Mouse (Mus musculus) CD4-positive, CD25-positive, alpha-beta regulatory T cell, adult 4 months (primary cell): ENCODE data around the gene Pdgfc. TPM values are rescaled to one million over a fixed set of nuclear protein-coding genes. Genes with fewer than 3 reads are reported as not detected.

Source experiments
- ATAC-seq: one replicate; pipeline ENCODE4 v1.8.0; 2017
- polyA plus RNA-seq, 2 experiments: library from polyadenylated mRNA; unstranded; fragments of 100-300 nt; shearing (Covaris generic); gene quantifications; one replicate each; pipeline ENCODE4 v1.2.1; 2017

Gene Pdgfc
- not detected for polyA plus RNA-seq

DNA sequence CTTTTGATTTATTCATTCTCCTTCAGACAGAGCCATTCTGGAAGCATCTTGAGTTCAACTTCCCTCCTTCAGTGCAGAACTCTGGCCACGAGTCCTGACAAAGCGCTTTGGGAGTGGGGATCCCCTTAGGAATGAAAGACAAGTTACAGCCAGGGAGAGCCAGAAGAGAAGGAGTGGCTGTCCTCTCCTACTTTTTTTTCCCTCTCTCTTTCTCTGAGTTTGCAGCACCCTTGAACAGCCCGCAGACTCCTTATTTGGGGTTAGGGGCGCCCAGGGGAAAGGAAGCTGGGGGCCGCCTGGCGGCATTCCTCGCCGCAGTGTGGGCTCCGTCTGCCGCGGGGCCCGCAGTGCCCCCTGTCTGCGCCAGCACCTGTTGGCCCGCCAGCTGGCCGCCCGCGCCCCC lies at the start of gene Pdgfc:
Gene Pdgfc, plus strand, starts transcription at position 266 of the 403 bp plus-strand sequence.
- ATAC-seq = no peak

DNA sequence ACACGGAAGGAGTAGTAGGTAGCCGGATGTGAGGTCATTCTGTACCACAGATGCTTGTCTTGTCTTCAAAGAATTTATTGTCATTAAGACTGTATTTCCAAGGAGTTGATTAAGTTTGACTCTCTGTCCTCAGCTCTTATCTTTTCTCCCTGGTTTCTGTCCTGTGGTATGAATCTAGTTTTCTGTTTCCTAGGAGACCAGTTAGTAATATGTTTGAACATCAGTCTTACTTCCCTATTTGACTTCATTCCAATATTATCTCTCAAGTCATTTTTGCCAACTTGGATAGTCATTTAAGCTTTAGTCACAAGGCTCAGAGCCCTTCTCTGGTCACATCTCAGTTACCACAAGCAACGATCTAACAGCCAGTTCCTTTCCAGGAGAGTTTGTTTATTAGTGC lies 27.0 kb upstream of the Pdgfc start:
- no peak for ATAC-seq

DNA sequence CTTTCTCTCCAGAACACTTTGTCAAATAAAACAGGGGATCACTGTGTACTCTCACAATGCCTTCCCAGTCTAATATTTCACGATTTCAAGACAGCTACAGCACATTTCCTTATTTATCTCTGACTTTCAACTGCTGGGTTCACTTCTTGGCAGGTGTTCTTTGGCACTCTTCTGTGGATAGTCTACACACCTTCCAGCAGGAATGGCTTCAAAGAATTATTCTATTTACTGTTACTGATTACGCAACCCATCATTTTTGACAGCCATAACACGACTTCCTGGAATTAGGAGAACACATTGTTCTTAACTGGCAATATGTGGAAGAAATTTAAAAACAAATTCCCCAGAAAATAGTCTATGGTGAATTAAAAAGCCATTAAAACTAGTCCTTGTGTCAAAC lies 26.3 kb upstream of the Pdgfc start:
- ATAC-seq = no peak

DNA sequence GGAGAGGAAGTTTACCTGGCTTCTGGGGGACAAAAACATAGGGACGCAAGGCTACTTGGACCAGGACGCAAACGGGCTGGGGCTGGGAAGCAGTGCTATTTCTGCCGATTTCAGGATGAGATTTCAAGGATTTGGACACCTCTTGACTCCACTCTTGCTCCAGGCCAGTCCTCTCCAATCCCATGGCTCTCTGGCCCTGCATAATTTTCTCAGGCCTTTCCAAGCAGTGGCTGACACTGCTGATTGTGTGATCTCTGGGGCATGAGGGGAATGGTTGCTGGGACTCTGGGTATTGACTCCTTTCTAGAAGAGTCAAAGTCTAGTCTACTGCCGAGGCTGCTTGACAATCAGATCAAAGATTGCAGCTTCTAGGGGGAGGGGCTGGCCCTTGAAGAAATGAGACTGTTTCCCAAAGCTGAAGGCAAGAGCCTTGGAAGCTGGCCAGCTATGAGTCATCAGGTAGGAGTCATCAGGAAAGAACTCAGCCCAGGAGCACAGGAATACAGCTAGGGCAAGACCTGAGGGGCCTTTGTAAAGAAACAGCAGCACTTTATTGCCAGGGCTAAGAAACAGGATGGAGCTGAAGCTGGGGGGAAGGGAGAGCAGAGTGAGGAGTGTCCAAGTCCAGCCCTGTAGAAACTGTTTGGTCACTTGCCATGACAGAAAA lies 18.7 kb upstream of the Pdgfc start:
- ATAC-seq = no peak

DNA sequence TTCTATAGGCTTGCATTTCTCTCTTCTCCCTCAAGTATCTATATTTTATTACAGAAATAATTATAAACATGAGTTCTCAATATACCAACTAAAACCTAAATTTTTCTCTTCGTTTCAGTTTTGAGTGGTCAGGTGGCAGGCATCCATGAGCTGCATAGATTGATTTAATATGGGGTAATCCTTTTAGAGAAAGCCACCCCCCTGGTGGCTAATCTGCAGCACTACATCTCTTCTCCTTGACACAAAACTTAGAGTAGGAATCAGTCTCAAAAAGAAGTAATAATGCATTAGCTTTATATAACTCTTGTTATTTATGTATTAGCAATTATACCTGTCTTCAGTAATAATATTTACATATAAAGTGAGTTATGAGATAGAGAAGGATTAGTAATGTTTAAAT lies 16.2 kb upstream of the Pdgfc start:
- no peak for ATAC-seq

DNA sequence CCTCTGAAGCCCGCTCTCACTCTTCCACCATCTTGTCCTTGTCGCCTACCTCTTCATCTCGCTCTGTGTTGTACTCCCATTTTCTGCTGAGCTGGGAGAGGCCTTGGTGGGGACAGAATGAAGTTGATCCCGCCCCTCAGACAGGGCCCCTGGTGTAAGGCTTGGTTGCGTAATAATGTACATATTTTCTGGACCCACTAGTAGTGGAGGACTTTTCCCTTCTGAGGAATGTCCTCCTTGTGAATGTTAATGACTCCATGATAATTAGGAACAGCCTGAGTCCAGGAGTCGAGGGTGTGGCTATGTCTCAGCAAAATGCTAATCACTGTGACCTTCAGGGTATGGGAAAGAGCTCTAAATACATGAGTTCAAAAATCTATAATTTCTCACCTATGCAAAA lies 14.4 kb upstream of the Pdgfc start:
- ATAC-seq = no peak

DNA sequence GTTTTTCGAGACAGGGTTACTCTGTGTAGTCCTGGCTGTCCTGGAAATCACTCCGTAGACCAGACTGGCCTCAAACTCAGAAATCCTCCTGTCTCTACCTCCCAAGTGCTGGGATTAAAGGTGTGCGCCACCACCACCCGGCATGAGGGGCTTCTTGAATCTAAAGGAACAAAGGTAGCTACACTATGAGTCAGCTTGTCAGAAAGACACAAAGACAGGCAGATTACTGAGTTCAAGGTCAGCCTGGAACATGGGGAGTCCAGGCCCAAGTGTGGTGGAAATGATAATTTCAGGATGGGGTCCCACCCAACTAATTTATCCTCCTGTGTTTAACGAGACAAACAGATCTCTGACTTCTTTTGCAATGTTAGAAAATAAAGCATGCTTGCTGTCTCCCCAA lies 13.9 kb upstream of the Pdgfc start:
- ATAC-seq = no peak

DNA sequence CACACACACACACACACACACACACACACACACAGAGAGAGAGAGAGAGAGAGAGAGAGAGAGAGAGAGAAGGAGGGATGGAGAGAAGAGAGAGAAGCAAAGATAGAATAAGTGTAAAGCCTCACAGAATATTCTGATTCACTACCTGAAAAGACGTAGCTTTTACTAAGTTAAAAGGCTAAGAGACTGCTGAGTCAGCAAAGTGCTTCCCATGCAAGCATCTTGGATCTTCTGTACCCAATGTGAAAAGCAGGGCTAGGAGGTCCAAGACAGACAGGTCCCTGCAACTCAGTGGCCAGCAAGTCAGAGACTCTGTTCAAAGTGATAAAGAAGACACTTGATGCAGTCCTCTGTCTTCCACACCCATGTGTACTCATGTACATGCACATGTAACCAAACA lies 13.4 kb upstream of the Pdgfc start:
- ATAC-seq = no peak

DNA sequence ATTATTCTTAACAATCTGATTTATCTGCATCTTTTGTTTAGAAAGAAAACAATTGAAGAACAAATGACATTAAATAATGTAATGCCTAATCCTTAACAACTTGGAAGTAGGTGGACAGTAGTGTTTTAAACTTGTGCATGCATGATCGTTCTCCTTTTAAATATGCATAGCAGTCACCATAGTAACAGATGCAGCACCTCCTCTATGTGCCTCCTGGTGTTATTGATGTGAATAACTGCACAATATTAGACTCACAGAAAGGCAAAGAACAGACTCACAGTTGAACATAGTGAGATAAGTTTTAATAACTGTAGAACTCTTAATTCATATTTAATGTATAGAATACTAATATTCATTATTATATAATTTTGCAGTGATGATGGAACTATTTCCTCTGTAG lies 12.6 kb upstream of the Pdgfc start:
- no peak for ATAC-seq

DNA sequence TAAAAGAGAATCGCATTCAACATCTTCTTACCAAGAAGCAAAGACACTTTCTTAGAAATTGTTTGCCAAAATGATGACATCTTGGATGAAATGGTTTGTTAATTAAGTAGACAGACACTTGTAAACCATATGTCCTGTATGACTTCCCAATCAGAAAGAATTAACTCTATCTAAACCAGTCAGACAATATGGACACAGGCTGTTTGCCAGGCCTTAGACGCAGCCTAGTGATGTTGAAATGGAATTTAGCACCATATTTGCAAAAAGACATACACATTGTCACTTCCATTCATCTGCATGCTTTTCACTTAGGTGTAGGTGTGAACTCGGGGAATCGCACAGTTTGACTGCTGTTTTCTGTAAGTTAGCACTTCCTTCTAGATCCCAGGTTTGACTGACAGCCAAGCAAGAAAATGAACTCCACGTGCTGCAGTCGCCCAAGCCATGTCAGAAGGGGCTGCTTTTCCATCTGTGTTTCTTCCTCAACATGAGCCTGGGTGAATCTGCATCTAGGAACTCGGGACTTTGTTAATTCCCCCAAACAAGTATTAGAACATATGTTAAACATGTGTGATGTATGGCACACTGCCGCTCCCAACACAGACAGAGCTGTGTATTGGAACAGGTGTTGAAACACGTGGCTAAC lies 10.5 kb upstream of the Pdgfc start:
- ATAC-seq = no peak

DNA sequence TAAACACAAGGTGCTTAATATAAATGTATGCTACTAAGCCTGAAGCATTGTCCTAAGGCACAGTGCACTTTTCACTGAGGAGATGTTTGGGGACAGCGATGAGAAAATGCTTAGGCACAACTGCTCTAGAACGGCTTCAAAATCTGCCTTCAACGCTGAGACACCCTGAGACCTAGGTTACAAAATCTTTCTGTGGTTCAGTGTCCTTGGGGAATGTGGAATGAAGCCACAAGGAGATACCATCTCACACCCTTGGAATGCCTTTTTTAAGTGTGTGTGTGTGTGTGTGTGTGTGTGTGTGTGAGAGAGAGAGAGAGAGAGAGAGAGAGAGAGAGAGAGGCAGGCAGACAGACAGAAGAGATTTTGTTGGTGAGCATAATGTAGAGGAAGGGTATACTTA lies 7.9 kb upstream of the Pdgfc start:
- no peak for ATAC-seq

DNA sequence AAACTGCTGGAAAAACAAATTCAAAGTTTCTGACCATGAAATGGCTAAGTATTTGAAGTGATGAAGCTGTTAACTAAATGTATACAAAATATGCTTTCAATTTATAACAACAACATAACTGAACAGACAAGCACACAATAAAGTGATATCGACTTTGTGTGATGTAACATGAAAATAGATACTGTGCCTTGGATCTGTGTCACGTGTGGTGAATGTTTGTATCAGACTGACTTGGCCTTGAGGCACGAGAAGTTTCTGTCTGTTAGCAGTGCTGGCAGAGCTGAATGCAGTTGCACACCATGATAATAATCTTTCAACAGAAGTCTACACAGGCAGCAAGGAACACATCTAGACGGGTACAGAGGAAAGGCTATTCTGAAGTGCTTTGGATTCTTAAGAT lies 6.9 kb upstream of the Pdgfc start:
- ATAC-seq = no peak

DNA sequence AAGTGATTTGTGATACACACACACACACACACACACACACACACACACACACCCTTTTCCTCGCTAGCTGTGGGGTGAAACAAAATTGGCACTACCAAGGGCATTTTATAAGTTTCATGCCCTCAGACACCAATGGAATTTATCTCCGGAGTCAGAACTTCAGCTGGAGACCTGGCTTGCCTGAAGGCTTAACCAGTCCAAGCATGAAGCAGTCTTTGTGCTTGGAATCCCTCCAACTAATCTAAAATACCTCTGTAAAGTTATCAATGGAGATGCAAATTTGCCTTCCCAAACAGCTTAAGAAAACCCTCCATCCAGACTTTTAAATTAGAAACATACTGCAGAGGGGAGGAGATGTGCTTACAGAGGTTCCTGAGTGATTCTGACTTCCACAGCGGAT lies 6.3 kb upstream of the Pdgfc start:
- ATAC-seq = no peak

DNA sequence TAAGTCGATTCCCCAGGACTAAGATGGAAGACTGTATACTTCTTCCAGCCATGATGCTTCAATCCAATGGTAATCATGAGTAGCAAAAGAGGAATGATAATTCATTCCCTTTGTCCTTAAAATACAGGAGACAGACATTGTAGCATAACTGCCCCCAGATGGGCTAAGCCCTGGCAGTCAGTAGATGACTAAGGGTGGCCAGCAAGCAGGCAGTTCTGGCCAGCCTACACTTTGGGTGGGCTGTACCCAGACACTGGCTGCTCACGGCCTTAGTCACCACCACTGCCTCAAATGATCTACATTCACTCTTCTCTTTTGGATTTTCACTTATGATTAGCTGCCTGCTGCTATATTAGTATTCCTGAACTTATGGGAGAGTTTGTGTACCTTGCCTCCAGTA lies 5.9 kb upstream of the Pdgfc start:
- no peak for ATAC-seq

DNA sequence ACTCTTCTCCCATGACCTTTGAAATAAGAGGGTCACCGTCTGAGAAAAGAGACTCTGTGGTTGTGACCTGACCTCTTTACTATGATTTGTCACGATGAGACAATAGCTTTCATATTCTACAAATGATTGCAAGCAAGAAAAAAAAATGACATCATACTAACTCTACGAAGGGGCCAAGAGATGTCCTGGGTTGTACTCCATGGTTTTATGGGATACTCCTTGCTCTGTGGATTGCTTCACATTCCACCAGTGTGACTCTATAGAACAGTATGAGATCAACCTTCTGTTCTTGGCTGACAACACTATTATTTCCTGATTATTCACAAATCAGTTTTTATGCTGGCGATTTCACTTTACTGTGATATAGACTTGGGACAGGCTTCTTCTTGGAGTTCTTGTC lies 4.2 kb upstream of the Pdgfc start:
- no peak for ATAC-seq

DNA sequence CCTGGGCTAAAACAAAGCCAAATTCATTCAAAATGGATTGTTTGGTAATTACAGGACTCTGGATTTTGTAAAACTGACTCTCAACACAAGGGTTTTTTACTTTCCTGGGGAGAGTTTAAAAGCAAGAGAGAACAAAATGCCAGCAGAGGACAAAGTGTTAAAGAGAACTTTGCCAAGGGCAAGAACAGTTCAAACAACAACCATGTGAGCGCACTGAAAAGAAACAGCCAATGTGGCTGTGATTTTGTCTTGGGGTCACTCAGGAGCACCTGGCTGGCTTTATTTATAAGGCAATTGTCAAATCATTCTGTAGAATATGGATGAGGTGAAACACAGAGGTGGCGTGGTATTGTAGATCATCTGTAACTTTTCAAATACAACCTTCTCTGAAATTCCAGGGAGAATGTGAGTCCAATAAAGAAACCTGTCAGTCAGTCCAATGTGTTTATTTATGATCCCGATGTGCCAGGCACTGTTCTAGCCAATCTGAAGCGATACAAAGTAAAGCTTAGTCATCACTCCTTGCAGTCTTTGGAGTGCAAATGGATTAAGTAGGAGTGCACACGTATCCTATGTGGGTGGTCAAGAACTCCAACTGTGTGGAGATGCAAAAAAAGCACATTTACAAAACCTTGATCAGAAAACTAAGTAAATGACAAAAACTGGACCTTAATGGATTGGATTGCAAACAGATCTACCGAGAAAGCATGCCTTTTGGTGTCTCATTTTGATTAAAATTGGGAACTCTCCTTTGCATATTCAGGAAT lies 1.7 kb upstream of the Pdgfc start:
- no peak for ATAC-seq

DNA sequence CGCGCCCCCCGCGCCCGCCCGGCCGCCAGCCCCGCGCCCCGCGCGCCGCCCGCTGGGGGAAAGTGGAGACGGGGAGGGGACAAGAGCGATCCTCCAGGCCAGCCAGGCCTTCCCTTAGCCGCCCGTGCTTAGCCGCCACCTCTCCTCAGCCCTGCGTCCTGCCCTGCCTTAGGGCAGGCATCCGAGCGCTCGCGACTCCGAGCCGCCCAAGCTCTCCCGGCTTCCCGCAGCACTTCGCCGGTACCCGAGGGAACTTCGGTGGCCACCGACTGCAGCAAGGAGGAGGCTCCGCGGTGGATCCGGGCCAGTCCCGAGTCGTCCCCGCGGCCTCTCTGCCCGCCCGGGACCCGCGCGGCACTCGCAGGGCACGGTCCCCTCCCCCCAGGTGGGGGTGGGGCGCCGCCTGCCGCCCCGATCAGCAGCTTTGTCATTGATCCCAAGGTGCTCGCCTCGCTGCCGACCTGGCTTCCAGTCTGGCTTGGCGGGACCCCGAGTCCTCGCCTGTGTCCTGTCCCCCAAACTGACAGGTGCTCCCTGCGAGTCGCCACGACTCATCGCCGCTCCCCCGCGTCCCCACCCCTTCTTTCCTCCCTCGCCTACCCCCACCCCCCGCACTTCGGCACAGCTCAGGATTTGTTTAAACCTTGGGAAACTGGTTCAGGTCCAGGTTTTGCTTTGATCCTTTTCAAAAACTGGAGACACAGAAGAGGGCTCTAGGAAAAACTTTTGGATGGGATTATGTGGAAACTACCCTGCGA lies 517 bp downstream of the Pdgfc start:
- no peak for ATAC-seq

DNA sequence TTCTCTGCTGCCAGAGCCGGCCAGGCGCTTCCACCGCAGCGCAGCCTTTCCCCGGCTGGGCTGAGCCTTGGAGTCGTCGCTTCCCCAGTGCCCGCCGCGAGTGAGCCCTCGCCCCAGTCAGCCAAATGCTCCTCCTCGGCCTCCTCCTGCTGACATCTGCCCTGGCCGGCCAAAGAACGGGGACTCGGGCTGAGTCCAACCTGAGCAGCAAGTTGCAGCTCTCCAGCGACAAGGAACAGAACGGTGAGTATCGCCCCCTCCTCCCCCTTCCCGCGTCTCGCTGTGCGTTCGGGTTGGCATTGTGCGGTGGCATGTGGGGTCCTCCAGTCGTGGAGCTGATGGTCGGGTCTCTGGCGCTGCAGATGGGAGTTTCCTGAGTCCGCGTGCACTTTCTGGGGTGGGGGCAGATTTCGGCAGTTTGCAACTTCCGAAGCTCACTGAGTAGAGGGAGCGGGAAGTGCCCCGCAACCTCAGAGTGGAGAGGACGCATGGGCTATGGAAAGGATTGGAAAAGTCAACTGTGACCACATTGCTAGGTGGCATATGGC lies 1.2 kb downstream of the Pdgfc start:
- ATAC-seq = no peak

DNA sequence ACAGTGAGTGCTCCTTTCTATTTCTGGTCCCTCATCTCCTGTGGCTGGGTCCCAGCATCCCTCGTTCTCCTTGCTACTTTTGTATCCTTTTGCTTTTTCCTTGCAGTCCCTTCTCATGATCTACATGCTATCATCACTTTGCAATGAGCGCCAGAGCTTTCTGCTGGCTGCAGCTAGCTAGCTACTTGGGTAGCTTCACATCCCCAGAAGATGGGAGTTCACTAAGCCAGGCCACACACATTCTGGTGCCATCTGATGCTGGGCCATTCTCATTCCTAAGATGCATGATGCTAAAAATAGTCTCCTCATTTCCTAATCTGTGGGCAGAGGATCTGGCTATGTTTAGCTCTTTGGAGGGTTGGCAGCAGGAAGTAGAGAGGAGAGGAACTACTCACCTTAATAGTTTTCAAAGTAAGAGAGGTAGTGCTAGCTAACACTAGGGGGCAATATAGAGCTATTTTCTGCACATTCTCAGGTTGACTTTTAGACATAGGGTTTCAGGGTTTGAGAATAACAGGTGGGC lies 3.0 kb downstream of the Pdgfc start:
- no peak for ATAC-seq

DNA sequence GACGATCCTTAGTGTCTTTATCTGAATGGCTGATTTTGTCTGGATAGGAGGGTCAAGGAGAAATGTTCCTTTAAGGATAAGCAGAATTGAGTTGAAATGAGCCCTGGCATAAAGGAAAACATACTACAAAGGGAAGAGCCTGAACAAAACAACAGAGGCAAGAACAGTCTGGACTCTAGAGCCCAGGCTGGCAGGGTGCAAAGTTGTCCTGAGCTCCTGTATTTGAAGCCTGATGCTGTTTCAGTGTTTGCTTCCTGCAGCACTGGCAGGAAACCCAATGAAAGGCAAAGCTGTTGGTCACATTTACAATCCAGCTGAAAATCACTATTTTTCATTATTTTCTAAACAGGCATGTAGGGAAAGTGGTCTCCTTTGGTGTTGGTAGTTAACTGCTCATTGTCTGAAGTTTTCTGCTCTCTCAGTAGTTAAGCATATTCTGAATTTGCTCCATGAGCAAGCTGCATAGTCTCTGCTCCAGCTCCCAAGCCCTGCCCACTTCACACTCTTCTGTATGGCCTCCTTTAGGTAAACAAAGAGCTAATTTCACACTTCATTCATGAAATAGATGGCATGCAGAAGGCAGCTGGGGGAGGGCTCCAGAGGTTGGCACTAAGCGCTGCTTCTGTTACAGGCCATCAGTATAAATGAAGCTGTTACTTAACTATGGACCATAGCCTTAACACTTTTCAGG lies 8.6 kb downstream of the Pdgfc start:
- ATAC-seq = no peak

DNA sequence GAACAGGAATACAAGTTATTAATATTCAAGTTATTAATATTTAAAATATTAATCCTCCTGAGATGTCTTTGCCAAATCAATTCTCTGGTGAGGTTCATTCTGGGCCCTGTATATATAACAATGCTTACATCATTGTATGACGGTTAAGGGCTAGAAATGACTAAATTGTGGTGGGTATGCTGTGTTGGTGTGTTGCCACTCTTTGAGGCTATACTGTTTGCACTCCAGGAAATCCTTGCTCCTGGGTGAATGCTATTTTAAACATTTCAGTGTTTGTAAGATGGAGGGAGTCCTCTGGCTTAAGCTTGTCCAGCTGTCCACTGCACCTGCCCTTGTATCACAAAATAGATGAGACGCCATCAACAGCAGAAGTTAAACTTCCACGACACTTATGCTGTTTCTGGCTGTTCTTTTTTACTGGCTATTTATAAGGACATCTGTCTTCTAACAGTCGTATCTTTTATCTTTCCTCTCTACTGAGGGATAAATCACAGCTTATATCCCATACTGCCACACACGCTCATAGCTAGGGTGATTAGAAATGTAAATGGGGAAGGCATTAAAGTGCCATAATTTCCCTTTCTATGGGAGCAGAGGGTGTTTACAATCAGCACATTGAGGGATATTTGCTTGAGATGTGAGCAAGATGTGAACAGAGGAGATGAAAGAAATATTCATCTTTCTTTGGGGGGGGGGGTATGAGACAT lies 9.3 kb downstream of the Pdgfc start:
- ATAC-seq = no peak
